Mouse (Mus musculus) kidney, adult 2 months (tissue): ENCODE results near the gene Kank4.
"Not testable (repeated sequence)": the region's sequence is repeated elsewhere in the genome, so short reads cannot be mapped to it uniquely, and the experiment has no call there.

Source experiments
- CTCF ChIP-seq: fragments of 200-500 bp; conservative IDR thresholded peaks from 2 replicates; pipeline ENCODE4 v1.5.1; 2011; ENCODE audit warnings: low read depth, mild to moderate bottlenecking, control low read depth, low read length, moderate library complexity, mixed read lengths; ENCODE audit not compliant: insufficient read depth, insufficient read length
- POLR2A ChIP-seq: fragments of 200-500 bp; IDR thresholded peaks from one replicate; pipeline ENCODE4 v1.6.1; 2011; ENCODE audit warnings: low read depth, low read length, control low read depth

- not testable (repeated sequence) for TF ChIP-seq CTCF, POLR2A
These were observed 6.4 kb upstream of the Kank4 start, which contains the start of gene I0C0044D17Rik for GRCm38 (mm10) chr4:98823740-98824139.
